8 mouse cellular contexts compared by ENCODE assay signal in genomic region chr11:101763723-101764122, GRCm38 (mm10). TPM values are rescaled to one million over a fixed set of nuclear protein-coding genes. Genes with fewer than 3 reads are reported as not detected.
DNase-seq lines count a peak whose midpoint lies in the region; ATAC-seq and TF ChIP-seq lines count a peak whose summit lies in the region.

No protein-coding gene starts in this region.

- no peak overlapping the region for H3K4me3 ChIP-seq in heart, postnatal 0 days (ENCODE audit: low read depth, low read length)
- H3K4me3 ChIP-seq in heart, embryonic 10.5 days: no peak overlapping the region

- H3K9ac ChIP-seq in heart, postnatal 0 days (replicated peaks; ENCODE audit: low read depth, low read length): no peak overlapping the region

- no peaks in the 10 kb centered on the region for H3K9me3 ChIP-seq in heart, postnatal 0 days (replicated peaks; ENCODE audit: control insufficient read depth, low read length)
- H3K9me3 ChIP-seq in heart, embryonic 10.5 days: no peaks in the 10 kb centered on the region

- H3K27me3 ChIP-seq in heart, postnatal 0 days (ENCODE audit: control insufficient read depth, insufficient read depth, low read length): no peaks in the 10 kb centered on the region
- H3K27me3 ChIP-seq in heart, embryonic 10.5 days (ENCODE audit: insufficient read depth, poor library complexity, severe bottlenecking): no peaks in the 10 kb centered on the region

- TF ChIP-seq CTCF in heart, postnatal 0 days (IDR thresholded peaks at IDR 0.05; ENCODE audit: low read depth): peak; percentile 81

- H3K4me2 ChIP-seq in heart, postnatal 0 days (ENCODE audit: low read depth, low read length): no peak overlapping the region

- DNase-seq in heart, postnatal 0 days (ENCODE audit: low spot score): peak; percentile 77
- no peak for DNase-seq in heart, embryonic 10.5 days (ENCODE audit: low spot score)
- peak; percentile 59 for DNase-seq in thymus, postnatal 0 days (ENCODE audit: low spot score)
- DNase-seq in thymus, postnatal 25 days: no peak
- DNase-seq in embryo, embryonic 10 days (ENCODE audit: low spot score): peak; percentile 76
- DNase-seq in lung, postnatal 10 days: peak; percentile 67
- no peak for DNase-seq in urinary bladder, adult 2 months (ENCODE audit: low spot score)
- no peak for DNase-seq in urinary bladder, adult 18-20 months (ENCODE audit: low spot score in 2 of 2)

- WGBS in heart, postnatal 0 days: 48% methylated on average over 7 of the region's 7 CpGs
- WGBS in heart, embryonic 10.5 days: 69% methylated on average over 7 of the region's 7 CpGs

- no peak for TF ChIP-seq EP300 in heart, postnatal 0 days (IDR thresholded peaks at IDR 0.05; ENCODE audit: low read depth)

- H3K4me1 ChIP-seq in heart, postnatal 0 days (ENCODE audit: control insufficient read depth, insufficient read depth): no peaks in the 10 kb centered on the region
- no peaks in the 10 kb centered on the region for H3K4me1 ChIP-seq in heart, embryonic 10.5 days

- peaks cover 89% of the 10 kb centered on the region for H3K36me3 ChIP-seq in heart, postnatal 0 days (replicated peaks; ENCODE audit: control insufficient read depth, insufficient read depth, low read length)
- H3K36me3 ChIP-seq in heart, embryonic 10.5 days: peaks cover 83% of the 10 kb centered on the region

- no peak for ATAC-seq in heart, postnatal 0 days (ENCODE audit: insufficient read depth, low read depth)

- no peak overlapping the region for H3K27ac ChIP-seq in heart, postnatal 0 days (ENCODE audit: low read depth)
- no peak overlapping the region for H3K27ac ChIP-seq in heart, embryonic 10.5 days

RNA-seq across cellular contexts. Expression of gene Etv4, which starts 21.4 kb away (rescaled TPM):
- total RNA-seq in heart, postnatal 0 days (2014; rRNA removed; ENCODE audit: low replicate concordance): 5.2 and 7.5 TPM in 2 replicates
- 2.2 and 2.4 TPM in 2 replicates for polyA plus RNA-seq in heart, postnatal 0 days (2015; fragmentation: Nextera tagmentation; extraction: Ambion mirVana)
- 9.4 and 10.8 TPM in 2 replicates for polyA plus RNA-seq in heart, embryonic 10.5 days (2016; fragmentation: Nextera tagmentation; extraction: Ambion mirVana)
- 1.5 and 2.0 TPM in 2 replicates for polyA plus RNA-seq in thymus, postnatal 0 days (2015; fragmentation: Nextera tagmentation; extraction: Ambion mirVana)
- polyA plus RNA-seq in urinary bladder, adult 2 months (2012; rRNA removed): 0.44 and 0.65 TPM in 2 replicates

RNA-seq across cellular contexts. Expression of gene Dhx8, which starts 31.0 kb away (rescaled TPM):
- total RNA-seq in heart, postnatal 0 days (2014; rRNA removed; ENCODE audit: low replicate concordance): 12.4 and 13.5 TPM in 2 replicates
- polyA plus RNA-seq in heart, postnatal 0 days (2015; fragmentation: Nextera tagmentation; extraction: Ambion mirVana): 12.6 and 13.1 TPM in 2 replicates
- 28.7 and 33.0 TPM in 2 replicates for polyA plus RNA-seq in heart, embryonic 10.5 days (2016; fragmentation: Nextera tagmentation; extraction: Ambion mirVana)
- polyA plus RNA-seq in thymus, postnatal 0 days (2015; fragmentation: Nextera tagmentation; extraction: Ambion mirVana): 42.9 and 53.5 TPM in 2 replicates
- 14.7 and 15.4 TPM in 2 replicates for polyA plus RNA-seq in urinary bladder, adult 2 months (2012; rRNA removed)

Comparison
In these comparisons a context has a peak if more than half of its experiments do, and no peak if none do; other contexts are left out.
1. DNase-seq: peak in heart, postnatal 0 days (single experiment), thymus, postnatal 0 days (single experiment), embryo, embryonic 10 days (single experiment) and lung, postnatal 10 days (single experiment); none in heart, embryonic 10.5 days (single experiment), thymus, postnatal 25 days (single experiment), urinary bladder, adult 2 months (single experiment) and urinary bladder, adult 18-20 months (0 of 2).